Mouse (Mus musculus): ENCODE results near the gene Scfd2. TPM values are rescaled to one million over a fixed set of nuclear protein-coding genes. Genes with fewer than 3 reads are reported as not detected.
A peak's percentile ranks its signal among the peaks of the same experiment; 100 is the strongest.

Gene Scfd2
- polyA plus RNA-seq, 1 experiment from 2014 or later, result 7.3 TPM

DNA sequence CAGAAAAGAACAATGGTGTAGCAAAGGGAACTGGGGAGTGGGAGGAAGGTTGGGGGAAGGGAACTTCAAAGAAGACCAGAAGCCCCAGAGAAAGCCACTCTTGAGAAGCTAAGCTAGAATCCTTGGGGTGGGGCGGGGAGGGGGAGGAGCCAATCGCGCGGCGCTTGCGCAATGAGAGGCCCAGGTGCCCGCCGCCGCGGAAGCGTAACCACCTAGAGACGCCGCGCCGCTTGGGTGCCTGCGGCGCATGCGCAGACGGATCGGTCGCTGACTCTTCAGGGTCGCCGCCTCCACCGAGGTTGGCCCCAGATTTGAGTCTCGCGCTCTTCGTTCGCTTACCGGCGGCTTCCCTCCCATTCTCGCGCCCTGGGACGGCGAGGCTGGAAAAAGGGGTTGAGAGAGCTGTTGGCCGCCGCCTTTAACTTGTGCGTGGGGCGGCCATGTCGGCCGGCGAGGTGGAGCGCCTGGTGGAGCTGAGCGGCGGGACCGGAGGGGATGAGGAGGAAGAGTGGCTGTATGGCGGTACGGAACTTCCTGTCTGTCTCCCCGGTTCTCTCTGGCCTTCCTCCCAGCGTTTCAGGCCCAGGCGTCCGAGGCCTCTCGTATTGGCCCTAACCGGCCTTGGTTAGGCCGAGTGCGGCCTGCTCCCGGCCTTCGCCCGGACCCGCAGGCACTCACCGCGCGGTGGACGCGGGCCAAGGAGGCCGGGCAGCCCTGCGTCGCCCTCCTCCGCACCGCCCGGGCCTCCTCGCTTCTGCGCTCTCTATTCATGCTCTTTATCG is 3.9 kb upstream of the Scfd2 start, which contains the start of gene Fip1l1:
Fip1l1 (plus strand) TSS at position 210 of the 782 bp plus-strand sequence.
- WGBS (ENCODE audit: insufficient replicate concordance), result under 1% methylated on average over 71 of the region's 73 CpGs
- Histone ChIP-seq H3K27me3 (ENCODE audit: insufficient read depth, low read length) (no peaks in the 10 kb centered on the region), H3K9ac (replicated peaks) (peak within 1 kb of the TSS; percentile 94), H3K9me3 (ENCODE audit: low read length) (no peaks in the 10 kb centered on the region), H3K4me3 (ENCODE audit: low read depth, low read length) (peak within 1 kb of the TSS; percentile 86), H3K27ac (ENCODE audit: low read depth) (peak within 1 kb of the TSS; percentile 98), H3K4me1 (ENCODE audit: insufficient read depth) (peaks cover 24% of the 10 kb centered on the region), H3K36me3 (replicated peaks; ENCODE audit: insufficient read depth, low read length) (peaks cover 17% of the 10 kb centered on the region), H3K4me2 (ENCODE audit: low read depth, low read length) (peak within 1 kb of the TSS; percentile 85)
- DNase-seq, result peak; percentile 97
- peak; percentile 84 for ATAC-seq
- no peak for TF ChIP-seq EP300 (IDR thresholded peaks at IDR 0.05; ENCODE audit: low read depth)
- TF ChIP-seq CTCF (IDR thresholded peaks at IDR 0.05; ENCODE audit: low read depth), result no peak

DNA sequence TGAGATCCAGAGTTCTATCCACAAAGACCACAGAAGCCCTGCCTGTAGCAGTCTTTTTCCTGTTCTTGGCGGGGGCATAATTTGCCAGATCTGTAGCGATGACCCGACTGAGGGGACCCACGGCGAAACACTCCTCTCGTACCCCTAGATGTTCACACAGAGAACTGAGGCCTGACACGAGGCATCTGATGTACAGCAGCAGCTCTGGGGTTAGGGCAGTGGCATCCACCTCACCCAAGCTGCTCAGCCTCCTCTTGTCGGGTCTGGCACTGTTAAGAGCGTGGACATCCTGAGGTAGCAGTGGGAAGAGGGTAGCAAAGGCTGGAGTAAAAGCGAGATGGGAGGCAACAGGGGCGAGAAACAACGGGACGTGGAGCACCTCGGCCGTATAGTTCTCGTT is 774 bp downstream of the Scfd2 start:
- Histone ChIP-seq H3K4me1 (ENCODE audit: insufficient read depth) (peaks cover 22% of the 10 kb centered on the region), H3K9me3 (ENCODE audit: low read length) (no peaks in the 10 kb centered on the region), H3K9ac (replicated peaks) (peak overlapping the region; percentile 78), H3K4me3 (ENCODE audit: low read depth, low read length) (peak overlapping the region; percentile 90), H3K36me3 (replicated peaks; ENCODE audit: insufficient read depth, low read length) (no peaks in the 10 kb centered on the region), H3K4me2 (ENCODE audit: low read depth, low read length) (peak overlapping the region; percentile 97), H3K27me3 (ENCODE audit: insufficient read depth, low read length) (no peaks in the 10 kb centered on the region), H3K27ac (ENCODE audit: low read depth) (no peak overlapping the region)
- 10% methylated on average over 16 of the region's 16 CpGs for WGBS (ENCODE audit: insufficient replicate concordance)
- DNase-seq, result no peak
- TF ChIP-seq EP300 (IDR thresholded peaks at IDR 0.05; ENCODE audit: low read depth) (no peak), CTCF (IDR thresholded peaks at IDR 0.05; ENCODE audit: low read depth) (no peak)
- no peak for ATAC-seq

DNA sequence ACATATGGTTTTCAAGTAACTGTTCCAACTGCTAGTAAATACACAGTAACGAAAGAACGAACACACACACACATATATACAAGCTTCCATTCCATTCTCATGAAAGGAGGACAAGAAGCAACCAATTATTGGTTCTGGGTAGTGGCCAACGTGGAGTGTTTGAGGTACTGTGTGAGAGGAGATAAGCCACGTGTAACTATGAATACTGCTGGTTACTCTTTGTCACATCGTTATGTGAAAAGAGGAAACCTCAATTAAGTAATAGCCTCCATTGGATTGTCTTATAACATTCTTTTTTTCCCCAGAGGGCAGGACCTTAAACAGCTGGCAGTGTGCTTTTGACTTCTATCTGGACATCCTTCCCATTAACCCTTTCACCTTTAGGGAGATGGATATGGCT is 4.5 kb downstream of the Scfd2 start:
- Histone ChIP-seq H3K9ac (replicated peaks) (no peak overlapping the region), H3K9me3 (ENCODE audit: low read length) (no peaks in the 10 kb centered on the region), H3K4me3 (ENCODE audit: low read depth, low read length) (no peak overlapping the region), H3K36me3 (replicated peaks; ENCODE audit: insufficient read depth, low read length) (no peaks in the 10 kb centered on the region), H3K4me2 (ENCODE audit: low read depth, low read length) (no peak overlapping the region), H3K27ac (ENCODE audit: low read depth) (no peak overlapping the region), H3K27me3 (ENCODE audit: insufficient read depth, low read length) (no peaks in the 10 kb centered on the region), H3K4me1 (ENCODE audit: insufficient read depth) (peaks cover 16% of the 10 kb centered on the region)
- no peak for ATAC-seq
- TF ChIP-seq CTCF (IDR thresholded peaks at IDR 0.05; ENCODE audit: low read depth) (no peak), EP300 (IDR thresholded peaks at IDR 0.05; ENCODE audit: low read depth) (no peak)
- DNase-seq, result no peak
- WGBS (ENCODE audit: insufficient replicate concordance), result 49% methylated on average over 5 of the region's 5 CpGs

DNA sequence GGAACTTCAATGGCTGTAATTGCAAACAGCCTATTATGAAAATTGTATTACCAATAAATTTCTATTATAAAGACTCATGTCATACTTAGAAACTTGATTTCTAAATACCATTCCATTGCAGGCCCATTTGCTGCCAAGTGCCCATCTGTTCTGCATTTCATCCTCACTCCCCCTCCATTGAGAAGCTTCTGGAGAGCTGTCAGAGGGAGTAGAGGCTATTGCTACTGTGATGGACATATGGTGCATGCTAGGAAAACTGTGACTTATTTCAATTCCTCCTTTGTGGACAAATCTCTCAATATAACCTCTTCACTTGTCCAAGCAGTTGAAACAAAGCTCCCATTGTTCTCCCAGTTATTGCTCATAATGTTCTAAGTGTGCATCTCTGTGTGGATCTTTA is 19.9 kb downstream of the Scfd2 start:
- no peak for DNase-seq
- no peak overlapping the region for H3K4me2 ChIP-seq (ENCODE audit: low read depth, low read length)
- TF ChIP-seq CTCF (IDR thresholded peaks at IDR 0.05; ENCODE audit: low read depth) (no peak), EP300 (IDR thresholded peaks at IDR 0.05; ENCODE audit: low read depth) (no peak)
- no peaks in the 10 kb centered on the region for H3K27me3 ChIP-seq (ENCODE audit: insufficient read depth, low read length)
- H3K27ac ChIP-seq (ENCODE audit: low read depth), result no peak overlapping the region
- no peak overlapping the region for H3K4me3 ChIP-seq (ENCODE audit: low read depth, low read length)
- H3K9ac ChIP-seq (replicated peaks), result no peak overlapping the region
- no peaks in the 10 kb centered on the region for H3K9me3 ChIP-seq (ENCODE audit: low read length)
- no peaks in the 10 kb centered on the region for H3K36me3 ChIP-seq (replicated peaks; ENCODE audit: insufficient read depth, low read length)
- no peaks in the 10 kb centered on the region for H3K4me1 ChIP-seq (ENCODE audit: insufficient read depth)
- no peak for ATAC-seq

DNA sequence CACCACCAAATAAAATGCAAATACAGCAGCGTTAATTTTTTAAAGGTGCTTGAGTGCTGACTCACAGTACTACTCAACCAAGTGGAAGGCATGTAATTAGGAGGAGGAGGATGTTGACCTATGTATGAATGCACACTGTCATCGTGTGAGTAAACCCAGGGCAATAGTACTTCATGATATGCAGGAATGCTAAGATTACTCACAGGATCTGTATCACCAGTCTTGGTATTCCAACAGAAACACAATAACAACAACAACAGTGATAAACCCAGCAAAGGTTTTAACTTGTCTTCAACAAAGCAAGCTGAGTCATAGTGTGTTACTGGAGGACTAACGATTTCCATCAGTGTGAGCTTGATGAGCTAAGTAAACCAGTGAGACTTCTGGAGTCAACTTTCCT is 38.9 kb downstream of the Scfd2 start:
- Histone ChIP-seq H3K27me3 (ENCODE audit: insufficient read depth, low read length) (no peaks in the 10 kb centered on the region), H3K9me3 (ENCODE audit: low read length) (no peaks in the 10 kb centered on the region), H3K4me1 (ENCODE audit: insufficient read depth) (no peaks in the 10 kb centered on the region), H3K4me2 (ENCODE audit: low read depth, low read length) (no peak overlapping the region), H3K36me3 (replicated peaks; ENCODE audit: insufficient read depth, low read length) (no peaks in the 10 kb centered on the region), H3K9ac (replicated peaks) (no peak overlapping the region), H3K27ac (ENCODE audit: low read depth) (no peak overlapping the region), H3K4me3 (ENCODE audit: low read depth, low read length) (no peak overlapping the region)
- TF ChIP-seq CTCF (IDR thresholded peaks at IDR 0.05; ENCODE audit: low read depth) (no peak), EP300 (IDR thresholded peaks at IDR 0.05; ENCODE audit: low read depth) (no peak)
- WGBS (ENCODE audit: insufficient replicate concordance), result 69% methylated on average over 3 of the region's 3 CpGs
- DNase-seq (no peak), ATAC-seq (no peak)

DNA sequence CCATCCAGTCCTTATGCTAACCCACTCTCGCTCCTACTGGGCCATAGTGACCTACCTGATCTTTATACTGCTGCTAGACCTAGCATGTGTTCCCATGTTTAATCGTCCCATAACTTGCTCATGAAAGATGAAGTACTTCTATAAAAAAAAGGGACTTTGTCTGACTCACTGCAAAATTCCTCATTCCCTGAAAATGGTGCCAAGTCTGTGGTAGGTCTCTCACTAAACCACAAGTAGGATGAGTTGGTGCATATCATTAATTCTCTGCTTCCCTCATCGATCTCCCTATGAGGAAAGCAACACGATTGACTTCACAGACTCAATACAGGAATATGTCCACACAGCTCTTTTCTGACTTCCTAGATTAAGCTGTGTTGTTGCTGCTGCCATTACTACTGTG is 46.9 kb downstream of the Scfd2 start:
- no peak overlapping the region for H3K4me3 ChIP-seq (ENCODE audit: low read depth, low read length)
- H3K27ac ChIP-seq (ENCODE audit: low read depth), result no peak overlapping the region
- no peak overlapping the region for H3K4me2 ChIP-seq (ENCODE audit: low read depth, low read length)
- no peaks in the 10 kb centered on the region; the same call in 1 of the 2 replicates for H3K36me3 ChIP-seq (replicated peaks; ENCODE audit: insufficient read depth, low read length)
- no peak for ATAC-seq
- no peaks in the 10 kb centered on the region for H3K9me3 ChIP-seq (ENCODE audit: low read length)
- H3K4me1 ChIP-seq (ENCODE audit: insufficient read depth), result no peaks in the 10 kb centered on the region
- no peaks in the 10 kb centered on the region for H3K27me3 ChIP-seq (ENCODE audit: insufficient read depth, low read length)
- DNase-seq, result no peak
- H3K9ac ChIP-seq (replicated peaks), result no peak overlapping the region
- TF ChIP-seq EP300 (IDR thresholded peaks at IDR 0.05; ENCODE audit: low read depth) (no peak), CTCF (IDR thresholded peaks at IDR 0.05; ENCODE audit: low read depth) (no peak)
- 80% methylated on average over 4 of the region's 4 CpGs for WGBS (ENCODE audit: insufficient replicate concordance)

Measured in liver, postnatal 0 days (tissue).